Mouse (Mus musculus) hindbrain, embryonic 10.5 days (tissue): ENCODE data around the gene Cldn6. TPM values are rescaled to one million over a fixed set of nuclear protein-coding genes. Genes with fewer than 3 reads are reported as not detected.

Experiments
- DNase-seq: peaks from one replicate; pipeline ENCODE4 v3.0.0-alpha.2; 2017; ENCODE audit warnings: low spot score
- H3K27ac ChIP-seq: fragments of 300-500 bp; sonication (generic); 2 replicates; pipeline ENCODE4 v1.5.1; 2016; ENCODE audit warnings: mild to moderate bottlenecking, moderate library complexity
- H3K27me3 ChIP-seq: fragments of 300-500 bp; sonication (generic); 2 replicates; pipeline ENCODE4 v1.6.1; 2016; ENCODE audit warnings: mild to moderate bottlenecking; ENCODE audit not compliant: poor library complexity, insufficient read depth, severe bottlenecking
- H3K36me3 ChIP-seq: fragments of 300-500 bp; sonication (generic); 2 replicates; pipeline ENCODE4 v1.6.1; 2016; ENCODE audit warnings: mild to moderate bottlenecking, moderate library complexity
- H3K4me1 ChIP-seq: fragments of 300-500 bp; sonication (generic); replicated peaks from 2 replicates; pipeline ENCODE4 v1.6.1; 2016; ENCODE audit warnings: mild to moderate bottlenecking
- H3K4me3 ChIP-seq: fragments of 300-500 bp; sonication (generic); 2 replicates; pipeline ENCODE4 v1.5.1; 2016; ENCODE audit warnings: mild to moderate bottlenecking, moderate library complexity
- H3K9me3 ChIP-seq: fragments of 300-500 bp; sonication (generic); 2 replicates; pipeline ENCODE4 v1.6.1; 2016; ENCODE audit warnings: mild to moderate bottlenecking, moderate library complexity
- WGBS: fragments of 180-500 bp; shearing (Covaris S2); methylation state at CpG from one replicate; pipeline ENCODE4 v1.1.7; 2016; 5-methylcytosine and 5-hydroxymethylcytosine counted together
- polyA plus RNA-seq: library from polyadenylated mRNA; unstranded; fragments of >200 nt; fragmentation: Nextera tagmentation; extraction: Ambion mirVana; gene quantifications from 2 replicates; pipeline ENCODE4 v1.2.1, GENCODE M21; 2016

The Cldn6 gene
- 20.8 and 54.2 TPM in 2 replicates for polyA plus RNA-seq

GRCm38 (mm10) chr17:23679127-23679835 lies at the start of gene Cldn6:
Gene Cldn6 (plus strand): TSS chr17:23679249.
- H3K27me3 ChIP-seq = peaks cover 98% of the 10 kb centered on the region
- peak within 1 kb of the TSS; percentile 45; the same call in 1 of the 2 replicates for H3K27ac ChIP-seq
- no peaks in the 10 kb centered on the region for H3K36me3 ChIP-seq
- peaks cover 64% of the 10 kb centered on the region for H3K4me1 ChIP-seq
- H3K9me3 ChIP-seq = no peaks in the 10 kb centered on the region
- DNase-seq = no peak
- 2% methylated on average over 38 of the region's 38 CpGs for WGBS
- H3K4me3 ChIP-seq = peak within 1 kb of the TSS; percentile 39

- Histone ChIP-seq H3K36me3 (no peaks in the 10 kb centered on the region), H3K9me3 (no peaks in the 10 kb centered on the region), H3K27me3 (no peaks in the 10 kb centered on the region; the same call in 1 of the 2 replicates), H3K27ac (no peak overlapping the region), H3K4me1 (peaks cover 14% of the 10 kb centered on the region), H3K4me3 (peak overlapping the region; percentile 36)
- peak; percentile 83 for DNase-seq
- 17% methylated on average over 22 of the region's 22 CpGs for WGBS
Measured at GRCm38 (mm10) chr17:23630195-23631020, 48.6 kb upstream of the Cldn6 start.

- Histone ChIP-seq H3K27ac (no peak overlapping the region), H3K36me3 (no peaks in the 10 kb centered on the region), H3K4me3 (no peak overlapping the region), H3K27me3 (no peaks in the 10 kb centered on the region; the same call in 1 of the 2 replicates), H3K4me1 (peaks cover 14% of the 10 kb centered on the region), H3K9me3 (no peaks in the 10 kb centered on the region)
- DNase-seq = no peak
- WGBS = 86% methylated on average over 8 of the region's 8 CpGs
Measured at GRCm38 (mm10) chr17:23631241-23631640, 47.8 kb upstream of the Cldn6 start.

- Histone ChIP-seq H3K4me3 (peak within 1 kb of the TSS; percentile 60), H3K27me3 (peaks cover 43% of the 10 kb centered on the region), H3K27ac (peak within 1 kb of the TSS; percentile 66), H3K4me1 (peaks cover 13% of the 10 kb centered on the region), H3K36me3 (no peaks in the 10 kb centered on the region), H3K9me3 (no peaks in the 10 kb centered on the region; the same call in 1 of the 2 replicates)
- DNase-seq = peak; percentile 56
- under 1% methylated on average over 58 of the region's 58 CpGs for WGBS
Measured at GRCm38 (mm10) chr17:23644613-23645495, 34.2 kb upstream of the Cldn6 start, which contains the start of gene Mmp25. Gene Mmp25 (minus strand): TSS chr17:23645277.

GRCm38 (mm10) chr17:23645894-23646293 lies 33.2 kb upstream of the Cldn6 start:
- H3K27ac ChIP-seq = no peak overlapping the region
- no peaks in the 10 kb centered on the region; the same call in 1 of the 2 replicates for H3K9me3 ChIP-seq
- WGBS = 27% methylated on average over 10 of the region's 10 CpGs
- peaks cover 43% of the 10 kb centered on the region for H3K27me3 ChIP-seq
- H3K4me3 ChIP-seq = no peak overlapping the region
- no peaks in the 10 kb centered on the region for H3K36me3 ChIP-seq
- H3K4me1 ChIP-seq = peaks cover 13% of the 10 kb centered on the region
- DNase-seq = no peak

GRCm38 (mm10) chr17:23651363-23651762 lies 27.7 kb upstream of the Cldn6 start:
- Histone ChIP-seq H3K4me3 (no peak overlapping the region), H3K9me3 (no peaks in the 10 kb centered on the region), H3K27me3 (peaks cover 6% of the 10 kb centered on the region; the same call in 1 of the 2 replicates), H3K4me1 (no peaks in the 10 kb centered on the region), H3K27ac (no peak overlapping the region), H3K36me3 (no peaks in the 10 kb centered on the region)
- 85% methylated on average over 6 of the region's 6 CpGs for WGBS
- no peak for DNase-seq

GRCm38 (mm10) chr17:23653324-23653723 lies 25.7 kb upstream of the Cldn6 start:
- no peaks in the 10 kb centered on the region for H3K4me1 ChIP-seq
- no peak overlapping the region for H3K27ac ChIP-seq
- no peaks in the 10 kb centered on the region for H3K27me3 ChIP-seq
- no peak overlapping the region for H3K4me3 ChIP-seq
- no peaks in the 10 kb centered on the region for H3K9me3 ChIP-seq
- H3K36me3 ChIP-seq = no peaks in the 10 kb centered on the region
- WGBS = 75% methylated on average over 2 of the region's 2 CpGs
- DNase-seq = no peak

- no peaks in the 10 kb centered on the region for H3K4me1 ChIP-seq
- DNase-seq = no peak
- WGBS = 64% methylated on average over 6 of the region's 6 CpGs
Measured at GRCm38 (mm10) chr17:23654001-23654400, 25.0 kb upstream of the Cldn6 start.

GRCm38 (mm10) chr17:23654410-23654809 lies 24.6 kb upstream of the Cldn6 start:
- no peak overlapping the region for H3K27ac ChIP-seq
- WGBS = 72% methylated on average over 2 of the region's 2 CpGs
- no peaks in the 10 kb centered on the region for H3K36me3 ChIP-seq
- no peaks in the 10 kb centered on the region for H3K4me1 ChIP-seq
- H3K9me3 ChIP-seq = no peaks in the 10 kb centered on the region
- no peak overlapping the region for H3K4me3 ChIP-seq
- DNase-seq = no peak
- H3K27me3 ChIP-seq = peaks cover 6% of the 10 kb centered on the region; the same call in 1 of the 2 replicates

More at GRCm38 (mm10) chr17:23654001-23654400, 25.0 kb upstream of the Cldn6 start:
- Histone ChIP-seq H3K4me3 (no peak overlapping the region), H3K9me3 (no peaks in the 10 kb centered on the region), H3K27me3 (peaks cover 2% of the 10 kb centered on the region; the same call in 1 of the 2 replicates), H3K36me3 (no peaks in the 10 kb centered on the region), H3K27ac (no peak overlapping the region)

GRCm38 (mm10) chr17:23658450-23658849 lies 20.6 kb upstream of the Cldn6 start:
- no peaks in the 10 kb centered on the region for H3K36me3 ChIP-seq
- peaks cover 13% of the 10 kb centered on the region; the same call in 1 of the 2 replicates for H3K4me1 ChIP-seq
- H3K4me3 ChIP-seq = no peak overlapping the region
- no peak overlapping the region for H3K27ac ChIP-seq
- peaks cover 45% of the 10 kb centered on the region for H3K27me3 ChIP-seq
- H3K9me3 ChIP-seq = no peaks in the 10 kb centered on the region
- 89% methylated on average over 3 of the region's 3 CpGs for WGBS
- no peak for DNase-seq

GRCm38 (mm10) chr17:23660117-23660875 lies 18.8 kb upstream of the Cldn6 start, which contains the start of gene Bicdl2:
Gene Bicdl2 (plus strand): TSS chr17:23660506.
- H3K27me3 ChIP-seq = peaks cover 45% of the 10 kb centered on the region
- H3K36me3 ChIP-seq = no peaks in the 10 kb centered on the region
- H3K9me3 ChIP-seq = no peaks in the 10 kb centered on the region
- DNase-seq = no peak
- H3K4me3 ChIP-seq = peak within 1 kb of the TSS; percentile 32
- H3K4me1 ChIP-seq = peaks cover 18% of the 10 kb centered on the region; the same call in 1 of the 2 replicates
- 7% methylated on average over 27 of the region's 27 CpGs for WGBS
- H3K27ac ChIP-seq = no peak within 1 kb of the TSS
